Mouse (Mus musculus): Measurements from ENCODE around the gene Hoxa5. TPM values are rescaled to one million over a fixed set of nuclear protein-coding genes. Genes with fewer than 3 reads are reported as not detected.

Gene Hoxa5
- polyA plus RNA-seq, 1 experiment from 2014 or later: 20.9 TPM

GRCm38 (mm10) chr6:52242801-52243332, 38.5 kb upstream of the Hoxa5 start:
- H3K4me2 ChIP-seq (ENCODE audit: low read depth, low read length): peak overlapping the region; percentile 40; the same call in 1 of the 2 replicates
- ATAC-seq (ENCODE audit: low read depth): no peak
- no peaks in the 10 kb centered on the region for H3K36me3 ChIP-seq (ENCODE audit: control insufficient read depth, insufficient read depth, low read length)
- H3K27me3 ChIP-seq (ENCODE audit: control insufficient read depth, insufficient read depth, low read length): peaks cover 29% of the 10 kb centered on the region
- peak overlapping the region; percentile 30; the same call in 1 of the 2 replicates for H3K4me3 ChIP-seq (ENCODE audit: low read depth, low read length)
- H3K4me1 ChIP-seq (ENCODE audit: control insufficient read depth, insufficient read depth, low read length): no peaks in the 10 kb centered on the region; the same call in 1 of the 2 replicates
- 7% methylated on average over 4 of the region's 4 CpGs for WGBS
- no peak overlapping the region for H3K9ac ChIP-seq (replicated peaks; ENCODE audit: low read depth, low read length)
- no peaks in the 10 kb centered on the region for H3K9me3 ChIP-seq (ENCODE audit: control insufficient read depth, low read length)
- H3K27ac ChIP-seq (ENCODE audit: low read depth, low read length): no peak overlapping the region

DNA sequence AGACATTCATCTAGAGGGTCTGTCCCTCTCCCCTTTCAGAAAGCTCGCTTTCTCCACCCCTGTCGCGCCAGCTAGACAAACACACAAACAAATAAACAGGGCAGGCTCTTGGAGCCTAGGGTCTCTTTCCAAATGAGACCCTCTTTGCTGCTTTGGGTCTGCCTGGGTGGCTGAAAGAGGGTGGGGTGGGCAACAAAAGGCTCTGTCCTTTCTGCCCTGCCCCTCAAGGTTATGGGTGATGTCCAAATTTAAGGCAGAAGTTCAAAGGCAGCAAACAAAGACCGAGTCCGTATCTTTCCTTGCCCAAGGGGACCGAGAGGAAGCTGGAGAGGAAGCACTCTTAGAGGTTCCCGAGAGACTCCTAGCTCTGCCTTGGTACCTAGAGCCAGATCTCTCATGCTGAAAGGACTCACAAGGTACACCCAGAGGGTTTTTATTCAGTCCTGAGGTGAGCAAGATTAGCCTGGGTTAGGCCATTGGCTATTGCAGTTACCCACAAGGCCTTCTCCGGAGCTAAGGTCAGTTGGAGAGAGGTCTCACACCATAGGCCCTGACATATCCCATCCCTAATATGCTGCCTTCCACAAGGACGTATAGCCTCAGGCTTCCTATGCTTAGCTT, 36.7 kb upstream of the Hoxa5 start:
- peak overlapping the region; percentile 57; the same call in 1 of the 2 replicates for H3K4me3 ChIP-seq (ENCODE audit: low read depth, low read length)
- H3K36me3 ChIP-seq (ENCODE audit: control insufficient read depth, insufficient read depth, low read length): no peaks in the 10 kb centered on the region
- peak overlapping the region; percentile 74; the same call in 1 of the 2 replicates for H3K9ac ChIP-seq (replicated peaks; ENCODE audit: low read depth, low read length)
- 7% methylated on average over 9 of the region's 9 CpGs for WGBS
- ATAC-seq (ENCODE audit: low read depth): no peak
- peak overlapping the region; percentile 90 for H3K4me2 ChIP-seq (ENCODE audit: low read depth, low read length)
- no peaks in the 10 kb centered on the region; the same call in 1 of the 2 replicates for H3K4me1 ChIP-seq (ENCODE audit: control insufficient read depth, insufficient read depth, low read length)
- peaks cover 27% of the 10 kb centered on the region for H3K27me3 ChIP-seq (ENCODE audit: control insufficient read depth, insufficient read depth, low read length)
- peak overlapping the region; percentile 96 for H3K27ac ChIP-seq (ENCODE audit: low read depth, low read length)
- H3K9me3 ChIP-seq (ENCODE audit: control insufficient read depth, low read length): no peaks in the 10 kb centered on the region

DNA sequence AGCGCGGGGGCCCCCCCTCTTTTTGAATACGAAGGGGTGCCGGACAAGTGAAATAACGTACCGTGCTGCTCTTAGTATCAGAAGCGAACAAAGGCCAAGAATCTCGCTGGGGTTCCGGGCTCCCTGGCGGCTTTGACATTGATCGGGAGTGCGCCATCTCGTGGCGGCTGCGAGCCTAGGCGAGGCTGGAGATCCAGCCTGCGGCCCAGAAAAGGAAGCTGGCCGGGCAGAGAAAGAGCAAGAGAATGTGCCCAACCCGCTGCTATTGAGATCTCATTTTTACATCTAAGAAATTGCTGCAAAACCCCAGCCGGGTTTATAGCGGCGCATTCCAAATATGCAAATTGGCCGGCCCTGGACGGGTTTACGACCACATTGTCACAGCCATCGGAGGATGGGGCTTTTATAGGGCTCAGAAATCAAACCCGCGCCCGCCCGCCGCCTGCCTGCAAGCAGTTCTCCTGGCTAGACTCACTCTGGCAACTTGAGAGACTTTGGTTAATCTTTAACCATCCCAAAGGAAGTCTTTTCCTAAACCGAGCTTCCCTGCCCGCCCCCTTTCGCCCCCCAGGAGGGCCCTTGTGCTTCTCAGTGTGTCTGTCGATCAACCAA, 36.1 kb upstream of the Hoxa5 start, which contains the start of gene Hoxa10:
TSS of gene Hoxa10 (minus strand) at position 466 of the 612 bp plus-strand sequence.
- Histone ChIP-seq H3K9me3 (ENCODE audit: control insufficient read depth, low read length) (no peaks in the 10 kb centered on the region), H3K27me3 (ENCODE audit: control insufficient read depth, insufficient read depth, low read length) (peaks cover 23% of the 10 kb centered on the region), H3K4me2 (ENCODE audit: low read depth, low read length) (peak within 1 kb of the TSS; percentile 90), H3K9ac (replicated peaks; ENCODE audit: low read depth, low read length) (peak within 1 kb of the TSS; percentile 74), H3K36me3 (ENCODE audit: control insufficient read depth, insufficient read depth, low read length) (no peaks in the 10 kb centered on the region), H3K4me1 (ENCODE audit: control insufficient read depth, insufficient read depth, low read length) (no peaks in the 10 kb centered on the region; the same call in 1 of the 2 replicates), H3K27ac (ENCODE audit: low read depth, low read length) (peak within 1 kb of the TSS; percentile 96), H3K4me3 (ENCODE audit: low read depth, low read length) (peak within 1 kb of the TSS; percentile 57)
- ATAC-seq (ENCODE audit: low read depth): peak; percentile 66
- WGBS: 2% methylated on average over 35 of the region's 35 CpGs

- H3K9ac ChIP-seq (replicated peaks; ENCODE audit: low read depth, low read length): peak overlapping the region; percentile 74
- H3K4me2 ChIP-seq (ENCODE audit: low read depth, low read length): peak overlapping the region; percentile 90
- no peaks in the 10 kb centered on the region for H3K9me3 ChIP-seq (ENCODE audit: control insufficient read depth, low read length)
- H3K27ac ChIP-seq (ENCODE audit: low read depth, low read length): peak overlapping the region; percentile 96
- H3K4me1 ChIP-seq (ENCODE audit: control insufficient read depth, insufficient read depth, low read length): no peaks in the 10 kb centered on the region; the same call in 1 of the 2 replicates
- no peaks in the 10 kb centered on the region for H3K36me3 ChIP-seq (ENCODE audit: control insufficient read depth, insufficient read depth, low read length)
- peak overlapping the region; percentile 57 for H3K4me3 ChIP-seq (ENCODE audit: low read depth, low read length)
- no peak for ATAC-seq (ENCODE audit: low read depth)
- peaks cover 18% of the 10 kb centered on the region for H3K27me3 ChIP-seq (ENCODE audit: control insufficient read depth, insufficient read depth, low read length)
- 1% methylated on average over 30 of the region's 30 CpGs for WGBS
These were observed 35.4 kb upstream of the Hoxa5 start for GRCm38 (mm10) chr6:52239625-52240388.

DNA sequence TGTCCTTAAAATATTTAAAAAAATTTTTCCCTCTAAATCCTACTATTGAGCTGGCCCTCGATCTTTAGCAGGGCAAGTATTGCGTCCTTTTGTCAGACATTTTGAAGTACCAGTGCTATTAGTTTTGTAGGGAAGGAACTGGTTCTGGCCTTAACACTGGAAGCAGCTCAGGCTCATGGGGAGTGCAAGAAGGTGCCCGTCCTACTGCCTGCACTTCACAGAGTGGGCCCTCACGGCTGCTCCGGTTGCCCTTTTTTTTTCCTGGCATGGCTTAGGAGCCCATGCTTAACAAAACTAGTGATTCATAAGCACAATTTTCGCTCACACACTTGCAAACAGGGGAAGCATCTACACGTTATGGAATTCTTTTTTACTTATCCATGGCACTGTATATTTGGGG, 34.6 kb upstream of the Hoxa5 start:
- Histone ChIP-seq H3K4me1 (ENCODE audit: control insufficient read depth, insufficient read depth, low read length) (no peaks in the 10 kb centered on the region; the same call in 1 of the 2 replicates), H3K36me3 (ENCODE audit: control insufficient read depth, insufficient read depth, low read length) (no peaks in the 10 kb centered on the region), H3K27me3 (ENCODE audit: control insufficient read depth, insufficient read depth, low read length) (peaks cover 18% of the 10 kb centered on the region), H3K4me2 (ENCODE audit: low read depth, low read length) (peak overlapping the region; percentile 90), H3K4me3 (ENCODE audit: low read depth, low read length) (peak overlapping the region; percentile 57), H3K27ac (ENCODE audit: low read depth, low read length) (peak overlapping the region; percentile 22; the same call in 1 of the 2 replicates), H3K9ac (replicated peaks; ENCODE audit: low read depth, low read length) (peak overlapping the region; percentile 64), H3K9me3 (ENCODE audit: control insufficient read depth, low read length) (no peaks in the 10 kb centered on the region)
- WGBS: 4% methylated on average over 7 of the region's 7 CpGs
- no peak for ATAC-seq (ENCODE audit: low read depth)

GRCm38 (mm10) chr6:52238155-52238545, 33.8 kb upstream of the Hoxa5 start:
- Histone ChIP-seq H3K4me2 (ENCODE audit: low read depth, low read length) (peak overlapping the region; percentile 90), H3K27ac (ENCODE audit: low read depth, low read length) (peak overlapping the region; percentile 56)

GRCm38 (mm10) chr6:52237346-52238154, 33.2 kb upstream of the Hoxa5 start:
- ATAC-seq (ENCODE audit: low read depth): no peak
- Histone ChIP-seq H3K27me3 (ENCODE audit: control insufficient read depth, insufficient read depth, low read length) (peaks cover 10% of the 10 kb centered on the region), H3K4me3 (ENCODE audit: low read depth, low read length) (peak overlapping the region; percentile 57), H3K27ac (ENCODE audit: low read depth, low read length) (peak overlapping the region; percentile 56), H3K4me1 (ENCODE audit: control insufficient read depth, insufficient read depth, low read length) (peaks cover 3% of the 10 kb centered on the region; the same call in 1 of the 2 replicates), H3K4me2 (ENCODE audit: low read depth, low read length) (peak overlapping the region; percentile 90), H3K9me3 (ENCODE audit: control insufficient read depth, low read length) (no peaks in the 10 kb centered on the region), H3K9ac (replicated peaks; ENCODE audit: low read depth, low read length) (peak overlapping the region; percentile 62), H3K36me3 (ENCODE audit: control insufficient read depth, insufficient read depth, low read length) (no peaks in the 10 kb centered on the region)
- 11% methylated on average over 10 of the region's 10 CpGs for WGBS

More at GRCm38 (mm10) chr6:52238155-52238545, 33.8 kb upstream of the Hoxa5 start:
- Histone ChIP-seq H3K4me1 (ENCODE audit: control insufficient read depth, insufficient read depth, low read length) (no peaks in the 10 kb centered on the region; the same call in 1 of the 2 replicates), H3K27me3 (ENCODE audit: control insufficient read depth, insufficient read depth, low read length) (peaks cover 14% of the 10 kb centered on the region), H3K4me3 (ENCODE audit: low read depth, low read length) (peak overlapping the region; percentile 57), H3K36me3 (ENCODE audit: control insufficient read depth, insufficient read depth, low read length) (no peaks in the 10 kb centered on the region), H3K9ac (replicated peaks; ENCODE audit: low read depth, low read length) (peak overlapping the region; percentile 62), H3K9me3 (ENCODE audit: control insufficient read depth, low read length) (no peaks in the 10 kb centered on the region)
- ATAC-seq (ENCODE audit: low read depth): no peak
- 8% methylated on average over 7 of the region's 7 CpGs for WGBS

DNA sequence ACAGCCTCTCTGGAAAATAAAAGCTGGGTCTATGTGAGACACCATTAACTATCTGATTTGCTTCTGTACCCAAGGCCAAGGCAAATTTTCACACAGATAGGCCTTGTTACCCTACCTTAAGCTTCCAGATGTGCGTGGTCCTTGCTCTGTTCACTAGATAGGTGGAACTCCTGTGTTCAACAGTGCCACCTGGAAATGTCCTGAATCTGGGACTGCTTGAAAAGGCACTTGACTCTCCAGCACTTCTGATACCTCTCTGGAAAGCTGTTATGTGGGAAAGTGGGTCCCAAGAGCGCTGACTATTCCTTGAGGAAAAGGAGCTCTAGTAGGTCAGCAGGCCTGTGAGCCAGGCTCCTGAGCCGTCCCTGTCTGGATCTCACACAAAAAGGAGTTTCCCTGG, 32.4 kb upstream of the Hoxa5 start:
- Histone ChIP-seq H3K27ac (ENCODE audit: low read depth, low read length) (peak overlapping the region; percentile 36; the same call in 1 of the 2 replicates), H3K4me2 (ENCODE audit: low read depth, low read length) (peak overlapping the region; percentile 90), H3K4me3 (ENCODE audit: low read depth, low read length) (peak overlapping the region; percentile 57), H3K27me3 (ENCODE audit: control insufficient read depth, insufficient read depth, low read length) (peaks cover 4% of the 10 kb centered on the region; the same call in 1 of the 2 replicates), H3K9ac (replicated peaks; ENCODE audit: low read depth, low read length) (peak overlapping the region; percentile 62; the same call in 1 of the 2 replicates), H3K4me1 (ENCODE audit: control insufficient read depth, insufficient read depth, low read length) (peaks cover 3% of the 10 kb centered on the region; the same call in 1 of the 2 replicates), H3K9me3 (ENCODE audit: control insufficient read depth, low read length) (no peaks in the 10 kb centered on the region), H3K36me3 (ENCODE audit: control insufficient read depth, insufficient read depth, low read length) (no peaks in the 10 kb centered on the region)
- ATAC-seq (ENCODE audit: low read depth): no peak
- 14% methylated on average over 3 of the region's 3 CpGs for WGBS
